Mouse (Mus musculus) CH12.LX (cell line): ENCODE measurements at regions not wholly inside any gene's neighbourhood (a gene's known extent, or its start where the extent isn't known, plus 50 kb on each side); places are given as distances from the start of the nearest gene placed in this dataset.

ENCODE experiments used
- DNase-seq: peaks from one replicate; pipeline ENCODE4 v3.0.0-alpha.2; 2013; ENCODE audit errors: extremely low read depth
- H3K27ac ChIP-seq: 2 replicates; pipeline ENCODE4 v1.5.1; 2012; ENCODE audit warnings: low read depth, mild to moderate bottlenecking, control low read depth, moderate library complexity; ENCODE audit not compliant: insufficient read depth
- H3K27me3 ChIP-seq: replicated peaks from 2 replicates; pipeline ENCODE3; 2012; ENCODE audit warnings: inconsistent platforms
- H3K36me3 ChIP-seq, 2 experiments: replicated peaks in 1 of 2; 2 replicates each; pipeline versions ENCODE3 to v1.6.1; 2012; ENCODE audit warnings: inconsistent platforms in 1 of 2, low read length in 1 of 2, mild to moderate bottlenecking in 1 of 2, mixed read lengths in 1 of 2, moderate library complexity in 1 of 2; ENCODE audit not compliant: control insufficient read depth in 1 of 2, insufficient read depth in 1 of 2
- H3K4me1 ChIP-seq, 2 experiments: 2 replicates each; pipeline ENCODE4 v1.6.1; 2012; ENCODE audit warnings: inconsistent platforms in 1 of 2, moderate library complexity in 1 of 2; ENCODE audit not compliant: insufficient read depth in 2 of 2, control insufficient read depth in 1 of 2
- H3K4me2 ChIP-seq: 2 replicates; pipeline ENCODE4 v1.6.1; 2012; ENCODE audit warnings: low read depth, mild to moderate bottlenecking, control low read depth; ENCODE audit not compliant: poor library complexity, insufficient read depth, severe bottlenecking
- H3K4me3 ChIP-seq, 3 experiments: fragments of 150-350 bp in 1 of 3; sonication (generic) in 1 of 3; replicated peaks in 1 of 3; 2 replicates each; pipeline versions ENCODE3 to v1.5.1; 2011 to 2012; ENCODE audit warnings: low read depth in 2 of 3, low read length in 2 of 3, mild to moderate bottlenecking in 2 of 3, moderate library complexity in 2 of 3, control low read depth in 1 of 3, improper control_type of control experiment in 1 of 3, inconsistent platforms in 1 of 3, mixed read lengths in 1 of 3; ENCODE audit not compliant: poor library complexity in 1 of 3
- H3K79me2 ChIP-seq: replicated peaks from 2 replicates; pipeline ENCODE4 v1.6.1; 2012; ENCODE audit warnings: mild to moderate bottlenecking, moderate library complexity; ENCODE audit not compliant: control insufficient read depth, poor library complexity, insufficient read depth, severe bottlenecking; ENCODE audit errors: extremely low read depth
- H3K9ac ChIP-seq: 2 replicates; pipeline ENCODE4 v1.6.1; 2012; ENCODE audit warnings: low read depth, mild to moderate bottlenecking, control low read depth, moderate library complexity; ENCODE audit not compliant: insufficient read depth
- H3K9me3 ChIP-seq: replicated peaks from 2 replicates; pipeline ENCODE3; 2012; ENCODE audit warnings: low read length, inconsistent platforms, mixed read lengths
- E2F4 ChIP-seq: IDR thresholded peaks from 2 replicates; pipeline ENCODE4 v1.6.1; 2011; ENCODE audit warnings: low read depth, low read length, improper control_type of control experiment; ENCODE audit not compliant: insufficient replicate concordance
- ETS1 ChIP-seq: conservative IDR thresholded peaks from 2 replicates; pipeline ENCODE4 v1.6.1; 2012; ENCODE audit warnings: low read depth, mild to moderate bottlenecking, inconsistent platforms, low read length, improper control_type of control experiment, moderate library complexity
- HCFC1 ChIP-seq: IDR thresholded peaks from 2 replicates; pipeline ENCODE4 v1.6.1; 2012; ENCODE audit warnings: low read depth, mild to moderate bottlenecking, inconsistent platforms, low read length, improper control_type of control experiment
- JUND ChIP-seq: conservative IDR thresholded peaks from 2 replicates; pipeline ENCODE4 v1.6.1; 2011; ENCODE audit warnings: low read depth, low read length, improper control_type of control experiment
- MAFK ChIP-seq: IDR thresholded peaks from 2 replicates; pipeline ENCODE4 v1.6.1; 2011; ENCODE audit warnings: low read length, improper control_type of control experiment; ENCODE audit not compliant: insufficient replicate concordance
- MAX ChIP-seq: IDR thresholded peaks from 2 replicates; pipeline ENCODE4 v1.6.1; 2011; ENCODE audit warnings: low read length, improper control_type of control experiment
- MEF2A ChIP-seq: IDR thresholded peaks from 2 replicates; pipeline ENCODE4 v1.6.1; 2014; ENCODE audit warnings: low read depth, mild to moderate bottlenecking, inconsistent platforms, low read length, improper control_type of control experiment, borderline replicate concordance
- NRF1 ChIP-seq: IDR thresholded peaks from 2 replicates; pipeline ENCODE4 v1.6.1; 2014; ENCODE audit warnings: low read depth, mild to moderate bottlenecking, inconsistent platforms, low read length, improper control_type of control experiment, moderate library complexity
- POLR2A ChIP-seq: IDR thresholded peaks from 2 replicates; pipeline ENCODE4 v1.6.1; 2011; ENCODE audit warnings: low read depth, mild to moderate bottlenecking, improper control_type of control experiment, low read length
- POLR2AphosphoS2 ChIP-seq: IDR thresholded peaks from 2 replicates; pipeline ENCODE4 v1.6.1; 2011; ENCODE audit warnings: low read depth, low read length, improper control_type of control experiment
- SIN3A ChIP-seq: IDR thresholded peaks from 2 replicates; pipeline ENCODE4 v1.6.1; 2012; ENCODE audit warnings: low read length, improper control_type of control experiment, inconsistent platforms
- ZKSCAN1 ChIP-seq: IDR thresholded peaks from 2 replicates; pipeline ENCODE4 v1.6.1; 2012; ENCODE audit warnings: low read depth, inconsistent platforms, low read length, improper control_type of control experiment, borderline replicate concordance
- ZMIZ1 ChIP-seq: IDR thresholded peaks from 2 replicates; pipeline ENCODE4 v1.6.1; 2012; ENCODE audit warnings: low read depth, mild to moderate bottlenecking, inconsistent platforms, low read length, improper control_type of control experiment
- ZNF384 ChIP-seq: IDR thresholded peaks from 2 replicates; pipeline ENCODE4 v1.6.1; 2012; ENCODE audit warnings: low read depth, low read length, improper control_type of control experiment, inconsistent platforms
- dilution Hi-C: fragments of 300-500 bp; cut with MboI; formaldehyde crosslinking; loops from 2 replicates; pipeline ENCODE4 v1.14.3; 2020; ENCODE audit warnings: low sequenced_read_pairs; ENCODE audit not compliant: extremely low pct_unique_long_range_greater_than_20kb, extremely low pct_ligation_motif_present
- in situ Hi-C: fragments of 300-500 bp; cut with MboI; formaldehyde crosslinking; loops from 3 replicates; pipeline ENCODE4 v1.14.3; 2019; ENCODE audit warnings: low sequenced_read_pairs, low pct_ligation_motif_present, low pct_unique_long_range_greater_than_20kb, mixed read lengths

DNA sequence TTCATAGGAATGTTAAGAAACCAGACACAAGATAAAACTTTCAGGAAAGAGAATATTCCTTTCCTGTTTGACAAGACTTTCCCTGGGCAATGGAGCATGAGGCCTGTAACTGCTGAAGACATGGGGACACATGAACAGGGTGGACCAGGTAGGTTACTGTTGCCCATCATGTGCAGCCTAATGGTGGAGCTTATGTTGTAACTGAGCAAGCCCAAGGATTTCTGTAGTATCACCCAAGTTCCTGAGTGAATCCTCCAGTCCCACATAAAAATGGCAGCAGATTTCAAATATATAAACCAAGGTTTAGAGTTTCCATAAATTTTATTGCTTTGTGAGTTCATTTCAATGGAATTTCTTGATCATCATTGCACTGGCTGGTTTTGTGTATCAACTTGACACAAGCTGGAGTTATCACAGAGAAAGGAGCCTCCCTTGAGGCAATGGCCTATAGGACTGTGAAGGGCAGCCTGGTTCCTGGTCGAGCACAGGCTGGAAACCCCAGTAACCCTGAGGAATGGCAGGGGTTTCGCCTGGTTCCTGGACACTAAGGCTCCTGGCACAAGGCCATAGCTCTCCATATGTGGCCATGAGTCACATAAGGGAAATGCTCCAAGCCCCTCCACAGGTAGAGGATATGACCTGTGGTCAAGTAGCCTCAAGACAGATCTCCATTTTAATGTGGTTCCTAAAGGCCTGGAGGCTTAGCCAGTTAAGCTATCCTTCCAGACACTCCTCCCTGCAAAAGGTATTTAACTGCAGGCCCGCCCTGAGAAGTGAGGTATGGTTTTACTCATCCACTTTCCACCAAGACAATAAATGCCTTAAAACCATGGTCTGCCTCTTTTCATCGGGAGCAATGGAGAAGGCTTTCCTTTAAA, 92.9 kb upstream of the Pfn2 start (continued):
- TF ChIP-seq MAX: no peak
- TF ChIP-seq MAFK: no peak
- TF ChIP-seq POLR2A: no peak

DNA sequence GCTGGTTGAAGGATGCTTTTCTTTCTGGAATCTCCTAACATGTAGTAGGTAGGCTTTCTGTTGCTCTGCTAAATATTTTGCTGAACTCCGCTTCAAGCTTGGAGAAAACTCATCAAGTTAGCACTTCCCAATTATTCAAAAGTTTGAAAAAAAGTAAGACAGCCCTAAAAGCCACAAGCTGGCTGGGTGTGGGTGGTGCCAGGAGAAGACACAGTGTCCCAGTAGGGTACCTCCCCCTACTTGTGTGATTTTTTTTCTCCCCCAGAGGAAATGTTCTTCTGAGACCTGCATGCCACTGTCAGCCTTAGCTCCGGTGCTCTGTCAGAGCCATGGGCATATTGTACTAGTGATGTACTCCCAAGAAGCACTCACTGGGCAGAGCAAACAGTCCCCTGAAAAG, 96.8 kb upstream of the Pfn2 start:
- H3K4me3 ChIP-seq: no peak overlapping the region
- no peak overlapping the region for H3K27ac ChIP-seq
- peaks cover under 1 to 18% of the 10 kb centered on the region in 2 experiments; a peak in 3 of 4 replicates for H3K4me1 ChIP-seq
- H3K27me3 ChIP-seq: no peaks in the 10 kb centered on the region
- no peaks in the 10 kb centered on the region for H3K79me2 ChIP-seq
- dilution Hi-C loops (no loop called here), in situ Hi-C loops (no loop called here)
- H3K9me3 ChIP-seq: peaks cover 11% of the 10 kb centered on the region
- no peak for DNase-seq
- no peak overlapping the region for H3K4me2 ChIP-seq
- no peak for TF ChIP-seq ETS1
- TF ChIP-seq E2F4: no peak
- TF ChIP-seq ZKSCAN1: no peak
- no peak for TF ChIP-seq POLR2AphosphoS2
- no peak for TF ChIP-seq NRF1
- TF ChIP-seq HCFC1: no peak
- TF ChIP-seq JUND: no peak
- TF ChIP-seq ZMIZ1: no peak
- no peak for TF ChIP-seq ZNF384
- H3K36me3 ChIP-seq: no peaks in the 10 kb centered on the region
- no peak overlapping the region for H3K9ac ChIP-seq

DNA sequence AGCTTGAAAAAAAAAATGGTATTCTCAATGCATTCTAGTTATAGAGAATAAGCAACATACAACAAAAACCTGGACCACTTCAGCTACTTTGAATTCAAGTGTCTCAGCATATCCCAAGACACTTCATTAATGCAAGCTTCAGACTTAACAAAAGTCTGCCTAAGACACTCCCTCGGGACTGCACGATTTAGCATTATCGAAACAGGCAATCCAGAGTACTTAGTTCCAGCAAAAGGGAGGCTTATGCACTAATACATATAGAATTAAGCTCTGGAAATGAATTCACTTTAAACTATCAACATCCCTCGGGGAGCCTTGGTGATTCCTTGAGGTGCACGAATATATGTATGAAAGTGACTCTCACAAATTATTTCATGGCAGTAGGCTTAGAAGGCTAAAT, 97.9 kb upstream of the Pfn2 start:
- TF ChIP-seq MAX (no peak), ZNF384 (no peak), SIN3A (no peak), MEF2A (no peak)
- TF ChIP-seq, all 38 proteins: peak for 0
- Histone ChIP-seq H3K9ac (no peak overlapping the region), H3K36me3 (no peaks in the 10 kb centered on the region), H3K79me2 (no peaks in the 10 kb centered on the region), H3K27ac (no peak overlapping the region), H3K4me3 (no peak overlapping the region), H3K27me3 (no peaks in the 10 kb centered on the region), H3K9me3 (peaks cover 11% of the 10 kb centered on the region), H3K4me1 (peaks cover 0 to 12% of the 10 kb centered on the region in 2 experiments; a peak in 1 of 4 replicates), H3K4me2 (no peak overlapping the region)
- no peak for DNase-seq
- in situ Hi-C loops (no loop called here), dilution Hi-C loops (no loop called here)
